Mouse (Mus musculus) embryonic facial prominence, embryonic 14.5 days (tissue): ENCODE results near the gene Olfr599. TPM values are rescaled to one million over a fixed set of nuclear protein-coding genes. Genes with fewer than 3 reads are reported as not detected.
"Not testable (repeated sequence)": the region's sequence is repeated elsewhere in the genome, so short reads cannot be mapped to it uniquely, and the experiment has no call there.

Experiments used
- ATAC-seq: fragments of 200-750 bp; cut with Nextera tagmentation; 2 replicates; pipeline ENCODE4 v1.8.0; 2017; ENCODE audit warnings: low read depth, moderate number of reproducible peaks, moderate TSS enrichment
- DNase-seq: peaks from one replicate; pipeline ENCODE4 v3.0.0-alpha.2; 2015; ENCODE audit warnings: low spot score
- H3K27ac ChIP-seq: fragments of 300-500 bp; sonication (generic); replicated peaks from 2 replicates; pipeline ENCODE4 v1.5.1; 2014; ENCODE audit warnings: low read depth, mild to moderate bottlenecking, low read length, moderate library complexity
- H3K27me3 ChIP-seq: fragments of 300-500 bp; sonication (generic); replicated peaks from 2 replicates; pipeline ENCODE4 v1.6.1; 2014; ENCODE audit warnings: low read length; ENCODE audit not compliant: control insufficient read depth, insufficient read depth
- H3K36me3 ChIP-seq: fragments of 300-500 bp; sonication (generic); 2 replicates; pipeline ENCODE4 v1.6.1; 2014; ENCODE audit warnings: low read length, mixed read lengths; ENCODE audit not compliant: control insufficient read depth, insufficient read depth
- H3K4me1 ChIP-seq: fragments of 300-500 bp; sonication (generic); 2 replicates; pipeline ENCODE4 v1.6.1; 2014; ENCODE audit warnings: antibody characterized with exemption, low read length; ENCODE audit not compliant: control insufficient read depth, insufficient read depth
- H3K4me2 ChIP-seq: fragments of 300-500 bp; sonication (generic); 2 replicates; pipeline ENCODE4 v1.6.1; 2014; ENCODE audit warnings: low read depth, mild to moderate bottlenecking, low read length, moderate library complexity, mixed read lengths
- H3K4me3 ChIP-seq: fragments of 300-500 bp; sonication (generic); 2 replicates; pipeline ENCODE4 v1.5.1; 2014; ENCODE audit warnings: low read depth, mild to moderate bottlenecking, low read length
- H3K9ac ChIP-seq: fragments of 300-500 bp; sonication (generic); 2 replicates; pipeline ENCODE4 v1.6.1; 2014; ENCODE audit warnings: low read depth, mild to moderate bottlenecking, low read length, moderate library complexity, mixed read lengths
- H3K9me3 ChIP-seq: fragments of 300-500 bp; sonication (generic); 2 replicates; pipeline ENCODE4 v1.6.1; 2016; ENCODE audit warnings: low read length; ENCODE audit not compliant: control insufficient read depth
- WGBS: fragments of 180-500 bp; shearing (Covaris S2); extraction: QIAGEN DNeasy Blood & Tissue Kit; methylation state at CpG from one replicate; pipeline ENCODE4 v1.1.7; 2014; 5-methylcytosine and 5-hydroxymethylcytosine counted together
- polyA plus RNA-seq: library from polyadenylated mRNA; unstranded; fragments of >200 nt; fragmentation: Nextera tagmentation; extraction: Ambion mirVana; gene quantifications from 2 replicates; pipeline ENCODE4 v1.2.1, GENCODE M21; 2014

The Olfr599 gene
- polyA plus RNA-seq = not detected in 2 replicates

GRCm38 (mm10) chr7:103335617-103336016, at the start of gene Olfr599:
TSS of gene Olfr599 (plus strand) at chr7:103335917.
- H3K27ac ChIP-seq = no peak within 1 kb of the TSS
- H3K27me3 ChIP-seq = no peaks in the 10 kb centered on the region
- H3K9me3 ChIP-seq = no peaks in the 10 kb centered on the region
- 83% methylated on average over 1 of the region's 1 CpGs for WGBS
- no peak within 1 kb of the TSS for H3K4me2 ChIP-seq
- no peaks in the 10 kb centered on the region for H3K36me3 ChIP-seq
- no peaks in the 10 kb centered on the region for H3K4me1 ChIP-seq
- H3K9ac ChIP-seq = no peak within 1 kb of the TSS
- ATAC-seq = no peak
- DNase-seq = no peak
- no peak within 1 kb of the TSS for H3K4me3 ChIP-seq

GRCm38 (mm10) chr7:103305348-103305747, 30.4 kb upstream of the Olfr599 start, which contains the start of gene Olfr596:
TSS of gene Olfr596 (plus strand) at chr7:103305648.
- WGBS = 78% methylated on average over 2 of the region's 2 CpGs
- ATAC-seq, DNase-seq: not testable (repeated sequence)

GRCm38 (mm10) chr7:103316015-103316414, 19.7 kb upstream of the Olfr599 start, which contains the start of gene Olfr597:
TSS of gene Olfr597 (plus strand) at chr7:103316315.
- not testable (repeated sequence) for H3K36me3 ChIP-seq, DNase-seq, H3K27me3 ChIP-seq, H3K27ac ChIP-seq, H3K9me3 ChIP-seq, H3K4me1 ChIP-seq, H3K4me2 ChIP-seq, H3K9ac ChIP-seq, ATAC-seq, H3K4me3 ChIP-seq
- WGBS = 86% methylated on average over 2 of the region's 2 CpGs

More at GRCm38 (mm10) chr7:103305348-103305747, 30.4 kb upstream of the Olfr599 start, which contains the start of gene Olfr596:
- not testable (repeated sequence) for H3K9ac ChIP-seq, H3K9me3 ChIP-seq, H3K4me3 ChIP-seq, H3K36me3 ChIP-seq, H3K27ac ChIP-seq, H3K27me3 ChIP-seq, H3K4me2 ChIP-seq, H3K4me1 ChIP-seq

- H3K4me3 ChIP-seq = no peak within 1 kb of the TSS
- no peak for ATAC-seq
Measured at GRCm38 (mm10) chr7:103323268-103323667, 12.4 kb upstream of the Olfr599 start, which contains the start of gene Olfr598. TSS of gene Olfr598 (plus strand) at chr7:103323568.

GRCm38 (mm10) chr7:103349569-103349968, 13.9 kb downstream of the Olfr599 start, which contains the start of gene Olfr600:
TSS of gene Olfr600 (minus strand) at chr7:103349669.
- Histone ChIP-seq H3K4me3 (no peak within 1 kb of the TSS), H3K36me3 (no peaks in the 10 kb centered on the region), H3K4me1 (no peaks in the 10 kb centered on the region), H3K27ac (no peak within 1 kb of the TSS), H3K9me3 (no peaks in the 10 kb centered on the region), H3K4me2 (no peak within 1 kb of the TSS), H3K27me3 (no peaks in the 10 kb centered on the region), H3K9ac (no peak within 1 kb of the TSS)
- ATAC-seq (no peak), DNase-seq (no peak)

More at GRCm38 (mm10) chr7:103323268-103323667, 12.4 kb upstream of the Olfr599 start, which contains the start of gene Olfr598:
- Histone ChIP-seq H3K4me2 (no peak within 1 kb of the TSS), H3K36me3 (no peaks in the 10 kb centered on the region), H3K9ac (no peak within 1 kb of the TSS), H3K9me3 (no peaks in the 10 kb centered on the region), H3K27me3 (no peaks in the 10 kb centered on the region), H3K27ac (no peak within 1 kb of the TSS), H3K4me1 (no peaks in the 10 kb centered on the region)
- DNase-seq = no peak

- Histone ChIP-seq H3K27me3 (no peaks in the 10 kb centered on the region), H3K4me2 (no peak within 1 kb of the TSS), H3K4me3 (no peak within 1 kb of the TSS), H3K36me3 (no peaks in the 10 kb centered on the region), H3K4me1 (no peaks in the 10 kb centered on the region), H3K9ac (no peak within 1 kb of the TSS), H3K27ac (no peak within 1 kb of the TSS), H3K9me3 (no peaks in the 10 kb centered on the region)
- ATAC-seq = no peak
- no peak for DNase-seq
- 92% methylated on average over 1 of the region's 1 CpGs for WGBS
Measured at GRCm38 (mm10) chr7:103362555-103362954, 26.8 kb downstream of the Olfr599 start, which contains the start of gene Olfr601. TSS of gene Olfr601 (minus strand) at chr7:103362655.

GRCm38 (mm10) chr7:103386077-103386476, 50.4 kb downstream of the Olfr599 start, which contains the start of gene Olfr603:
TSS of gene Olfr603 (minus strand) at chr7:103386177.
- Histone ChIP-seq H3K4me1 (no peaks in the 10 kb centered on the region), H3K27me3 (no peaks in the 10 kb centered on the region), H3K4me2 (no peak within 1 kb of the TSS), H3K27ac (no peak within 1 kb of the TSS), H3K36me3 (no peaks in the 10 kb centered on the region), H3K9ac (no peak within 1 kb of the TSS), H3K9me3 (no peaks in the 10 kb centered on the region), H3K4me3 (no peak within 1 kb of the TSS)
- DNase-seq = no peak
- ATAC-seq = no peak

Other genes with a start within 250 kb of the Olfr599 start
- not detected in 2 replicates for gene Olfr585, start 238.2 kb upstream of the Olfr599 start, polyA plus RNA-seq
- not detected in 2 replicates for gene Olfr586, start 210.3 kb upstream of the Olfr599 start, polyA plus RNA-seq
- not detected in 2 replicates for gene Olfr588-ps1, start 195.0 kb upstream of the Olfr599 start, polyA plus RNA-seq
- gene Olfr589, start 179.6 kb upstream of the Olfr599 start, polyA plus RNA-seq = not detected in 2 replicates
- gene Olfr591, start 157.6 kb upstream of the Olfr599 start, polyA plus RNA-seq = 0.33 TPM in 1 of 2 replicates, not detected in the other
- gene Olfr592, start 151.1 kb upstream of the Olfr599 start, polyA plus RNA-seq = not detected in 2 replicates
- gene Olfr593, start 124.1 kb upstream of the Olfr599 start, polyA plus RNA-seq = not detected in 2 replicates
- not detected in 2 replicates for gene Olfr594, start 118.9 kb upstream of the Olfr599 start, polyA plus RNA-seq
- not detected in 2 replicates for gene Usp17ld, start 83.4 kb upstream of the Olfr599 start, polyA plus RNA-seq
- not detected in 2 replicates for gene Olfr596, start 30.3 kb upstream of the Olfr599 start, polyA plus RNA-seq
- not detected in 2 replicates for gene Olfr597, start 19.6 kb upstream of the Olfr599 start, polyA plus RNA-seq
- gene Olfr598, start 12.3 kb upstream of the Olfr599 start, polyA plus RNA-seq = not detected in 2 replicates
- gene Olfr600, start 13.8 kb downstream of the Olfr599 start, polyA plus RNA-seq = not detected in 2 replicates
- not detected in 2 replicates for gene Olfr601, start 26.7 kb downstream of the Olfr599 start, polyA plus RNA-seq
- not detected in 2 replicates for gene Olfr603, start 50.3 kb downstream of the Olfr599 start, polyA plus RNA-seq
- not detected in 2 replicates for gene Usp17lc, start 79.2 kb downstream of the Olfr599 start, polyA plus RNA-seq
- gene Olfr605, start 109.5 kb downstream of the Olfr599 start, polyA plus RNA-seq = not detected in 2 replicates
- not detected in 2 replicates for gene Olfr606, start 113.1 kb downstream of the Olfr599 start, polyA plus RNA-seq
- gene Olfr607, start 128.2 kb downstream of the Olfr599 start, polyA plus RNA-seq = not detected in 2 replicates
- gene Olfr608, start 134.0 kb downstream of the Olfr599 start, polyA plus RNA-seq = not detected in 2 replicates
- gene Olfr609, start 162.1 kb downstream of the Olfr599 start, polyA plus RNA-seq = not detected in 2 replicates
- gene Olfr610, start 176.2 kb downstream of the Olfr599 start, polyA plus RNA-seq = 0.18 TPM in 1 of 2 replicates, not detected in the other
- not detected in 2 replicates for gene Olfr611, start 184.9 kb downstream of the Olfr599 start, polyA plus RNA-seq
- gene Olfr612, start 206.8 kb downstream of the Olfr599 start, polyA plus RNA-seq = not detected in 2 replicates
- gene Olfr613, start 212.2 kb downstream of the Olfr599 start, polyA plus RNA-seq = not detected in 2 replicates
- gene Olfr615, start 220.2 kb downstream of the Olfr599 start, polyA plus RNA-seq = 0.06 and 0.14 TPM in 2 replicates
- not detected in 2 replicates for gene Olfr616, start 233.2 kb downstream of the Olfr599 start, polyA plus RNA-seq
- not detected in 2 replicates for gene Olfr617, start 237.1 kb downstream of the Olfr599 start, polyA plus RNA-seq